ENCODE assay signal across 12 mouse cellular contexts in genomic region chrX:71206595-71206994, GRCm38 (mm10).
"Had no signal": no experiment of that assay in that cellular context is flagged by ENCODE, and none has a peak within 500 bp of the region (broad histone marks: within the 10 kb centered on the region; RNA-seq: fewer than 3 reads in every experiment).

No protein-coding gene starts in this region.

- H3K27ac ChIP-seq: kidney, postnatal 0 days; limb, embryonic 10.5 days; liver, embryonic 15.5 days; midbrain, embryonic 12.5 days had no signal

- H3K4me2 ChIP-seq: liver, embryonic 11.5 days; liver, embryonic 15.5 days; midbrain, embryonic 12.5 days had no signal

- H3K9me3 ChIP-seq: limb, embryonic 10.5 days; liver, embryonic 15.5 days; midbrain, embryonic 12.5 days had no signal

- H3K4me1 ChIP-seq: limb, embryonic 10.5 days; liver, embryonic 15.5 days; midbrain, embryonic 12.5 days had no signal

- DNase-seq: kidney, adult 9 months; kidney, postnatal 36 days; lung, adult 2 months; lung, postnatal 36 days; thymus, adult 18-20 months; thymus, postnatal 14 days had no signal

- H3K4me3 ChIP-seq: limb, embryonic 10.5 days; liver, embryonic 15.5 days; midbrain, embryonic 12.5 days had no signal

- H3K36me3 ChIP-seq: limb, embryonic 10.5 days; liver, embryonic 15.5 days; midbrain, embryonic 12.5 days had no signal

- H3K9ac ChIP-seq: liver, embryonic 15.5 days; midbrain, embryonic 12.5 days had no signal

- H3K27me3 ChIP-seq: liver, embryonic 15.5 days; midbrain, embryonic 12.5 days had no signal

- ATAC-seq: lung, postnatal 0 days had no signal
